Mouse (Mus musculus) E14TG2a.4 (cell line): ENCODE results near the gene Gjc2.

Experiments used
- CTCF ChIP-seq: conservative IDR thresholded peaks from 2 replicates; pipeline ENCODE4 v1.5.1; 2014; ENCODE audit warnings: low read length
- NANOG ChIP-seq: IDR thresholded peaks from 2 replicates; pipeline ENCODE4 v1.6.1; 2014; ENCODE audit warnings: borderline replicate concordance, low read length, mixed read lengths
- POU5F1 ChIP-seq: IDR thresholded peaks from 2 replicates; pipeline ENCODE4 v1.6.1; 2014; ENCODE audit warnings: low read length, borderline replicate concordance

DNA sequence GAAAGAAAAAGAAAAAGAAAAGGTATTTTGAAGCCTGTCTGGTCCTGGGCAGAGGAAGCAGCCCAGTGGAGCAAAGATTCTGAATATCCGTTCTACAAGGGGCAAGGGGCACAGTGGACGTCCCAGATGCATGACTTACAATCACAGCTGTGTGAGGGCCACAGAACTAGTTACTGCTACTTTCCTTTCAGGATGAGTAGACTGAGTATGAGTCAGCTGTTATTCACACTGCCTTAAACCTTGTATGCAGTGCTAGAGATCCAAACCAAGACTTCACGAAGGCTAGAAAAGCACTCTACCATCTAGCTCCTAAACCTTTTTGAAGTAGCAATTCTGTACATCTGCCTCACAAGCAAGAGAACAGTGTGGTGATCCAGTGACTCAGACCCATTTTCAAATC is 43.2 kb upstream of the Gjc2 start:
- TF ChIP-seq CTCF, result no peak
- no peak for TF ChIP-seq NANOG
- no peak for TF ChIP-seq POU5F1
